Mouse (Mus musculus) midbrain, embryonic 13.5 days (tissue): Measurements from ENCODE around the gene Slc9a5. TPM values are rescaled to one million over a fixed set of nuclear protein-coding genes. Genes with fewer than 3 reads are reported as not detected.

Experiments used
- ATAC-seq: fragments of 200-750 bp; cut with Nextera tagmentation; 2 replicates; pipeline ENCODE4 v1.8.0; 2017; ENCODE audit warnings: mild to moderate bottlenecking, moderate TSS enrichment, moderate library complexity
- H3K27ac ChIP-seq: fragments of 300-500 bp; sonication (generic); 2 replicates; pipeline ENCODE4 v1.5.1; 2015; ENCODE audit warnings: inconsistent platforms, mild to moderate bottlenecking, moderate library complexity
- H3K27me3 ChIP-seq: fragments of 300-500 bp; sonication (generic); 2 replicates; pipeline ENCODE4 v1.6.1; 2015; ENCODE audit warnings: mild to moderate bottlenecking, inconsistent platforms
- H3K36me3 ChIP-seq: fragments of 300-500 bp; sonication (generic); 2 replicates; pipeline ENCODE4 v1.6.1; 2015; ENCODE audit warnings: mild to moderate bottlenecking, inconsistent platforms
- H3K4me1 ChIP-seq: fragments of 300-500 bp; sonication (generic); replicated peaks from 2 replicates; pipeline ENCODE4 v1.6.1; 2015; ENCODE audit warnings: inconsistent platforms
- H3K4me2 ChIP-seq: fragments of 300-500 bp; sonication (generic); replicated peaks from 2 replicates; pipeline ENCODE4 v1.6.1; 2015; ENCODE audit warnings: moderate library complexity, mild to moderate bottlenecking, inconsistent platforms
- H3K4me3 ChIP-seq: fragments of 300-500 bp; sonication (generic); replicated peaks from 2 replicates; pipeline ENCODE4 v1.5.1; 2015; ENCODE audit warnings: mild to moderate bottlenecking, inconsistent platforms
- H3K9ac ChIP-seq: fragments of 300-500 bp; sonication (generic); replicated peaks from 2 replicates; pipeline ENCODE4 v1.6.1; 2015; ENCODE audit warnings: mild to moderate bottlenecking, inconsistent platforms
- H3K9me3 ChIP-seq: fragments of 300-500 bp; sonication (generic); 2 replicates; pipeline ENCODE4 v1.6.1; 2016; ENCODE audit warnings: mild to moderate bottlenecking, inconsistent platforms
- WGBS: fragments of 180-500 bp; shearing (Covaris S2); methylation state at CpG from one replicate; pipeline ENCODE4 v1.1.7; 2015; 5-methylcytosine and 5-hydroxymethylcytosine counted together
- polyA plus RNA-seq: library from polyadenylated mRNA; unstranded; fragments of >200 nt; fragmentation: Nextera tagmentation; extraction: Ambion mirVana; gene quantifications from 2 replicates; pipeline ENCODE4 v1.2.1, GENCODE M21; 2015

The Slc9a5 gene
- polyA plus RNA-seq, 1 experiment from 2014 or later, result 5.6 TPM

DNA sequence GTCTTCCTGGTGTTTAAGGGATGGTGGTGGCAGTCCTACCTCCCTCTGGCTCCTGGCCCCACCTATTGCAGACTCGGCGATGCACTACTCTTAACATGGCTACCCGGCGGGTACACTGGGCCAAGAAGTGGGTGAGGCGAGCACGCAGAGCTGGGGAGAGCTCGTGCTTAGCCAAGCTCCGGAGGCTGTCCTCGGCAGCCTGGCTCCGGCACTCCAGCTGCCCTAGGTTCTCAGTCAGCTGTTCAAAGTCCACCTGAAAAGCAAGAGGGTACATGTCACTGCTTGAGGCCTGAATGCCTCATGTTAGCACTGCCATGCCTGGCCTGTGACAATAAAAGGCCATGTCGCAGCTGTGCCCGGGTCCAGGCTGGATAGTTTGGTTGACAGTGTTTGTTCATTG, 18.3 kb upstream of the Slc9a5 start:
- ATAC-seq, result no peak
- Histone ChIP-seq H3K36me3 (peaks cover 67% of the 10 kb centered on the region), H3K4me2 (no peak overlapping the region), H3K27me3 (no peaks in the 10 kb centered on the region), H3K27ac (no peak overlapping the region), H3K4me3 (no peak overlapping the region), H3K4me1 (peaks cover 13% of the 10 kb centered on the region), H3K9ac (no peak overlapping the region), H3K9me3 (no peaks in the 10 kb centered on the region)
- WGBS, result 95% methylated on average over 12 of the region's 12 CpGs

DNA sequence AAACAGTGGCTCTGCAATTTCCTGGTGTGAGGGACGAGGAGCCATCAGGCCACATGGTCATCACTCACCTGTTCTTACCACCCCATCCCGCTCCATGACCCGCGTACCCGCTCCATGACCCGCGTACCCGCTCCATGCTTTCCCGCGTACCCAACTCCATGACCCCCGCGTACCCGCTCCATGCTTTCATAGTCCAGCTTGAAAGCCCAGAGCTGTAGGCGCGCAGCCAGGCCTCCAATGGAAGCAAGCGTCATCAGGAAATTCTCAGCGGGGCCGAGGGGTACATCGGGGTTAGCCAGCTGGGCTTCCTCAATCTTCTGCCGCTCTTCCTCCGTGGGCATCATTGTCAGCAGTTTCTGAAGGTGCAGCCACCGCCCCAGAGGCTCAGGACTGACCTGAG, 17.2 kb upstream of the Slc9a5 start:
- WGBS, result 96% methylated on average over 22 of the region's 22 CpGs

DNA sequence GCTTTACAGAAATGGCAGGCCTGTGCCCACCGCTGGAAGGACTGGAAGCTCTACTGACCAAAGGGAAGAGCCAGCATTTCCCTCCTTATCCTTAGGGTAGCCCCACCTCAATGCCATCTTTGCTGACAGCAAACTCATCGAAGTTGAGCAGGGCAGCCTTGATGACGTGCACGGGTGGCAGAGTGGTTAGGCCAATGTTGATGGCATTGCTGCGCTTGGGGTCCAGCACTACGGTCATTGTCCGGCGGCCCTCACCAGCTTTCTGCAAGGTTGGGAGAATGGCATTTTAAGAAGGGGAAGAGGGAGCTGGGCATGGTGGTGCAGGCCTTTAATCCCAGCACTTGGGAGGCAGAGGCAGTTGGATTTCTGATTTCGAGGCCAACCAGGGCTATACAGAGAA, 16.7 kb upstream of the Slc9a5 start:
- Histone ChIP-seq H3K36me3 (peaks cover 80% of the 10 kb centered on the region), H3K27me3 (no peaks in the 10 kb centered on the region), H3K9me3 (no peaks in the 10 kb centered on the region), H3K9ac (no peak overlapping the region), H3K27ac (no peak overlapping the region), H3K4me1 (peaks cover 7% of the 10 kb centered on the region), H3K4me3 (no peak overlapping the region), H3K4me2 (no peak overlapping the region)
- 98% methylated on average over 9 of the region's 9 CpGs for WGBS
- no peak for ATAC-seq

More for the DNA sequence above, 17.2 kb upstream of the Slc9a5 start:
- Histone ChIP-seq H3K4me1 (peaks cover 10% of the 10 kb centered on the region), H3K27ac (no peak overlapping the region), H3K9ac (no peak overlapping the region), H3K9me3 (no peaks in the 10 kb centered on the region), H3K27me3 (no peaks in the 10 kb centered on the region), H3K36me3 (peaks cover 75% of the 10 kb centered on the region), H3K4me3 (no peak overlapping the region), H3K4me2 (no peak overlapping the region)
- ATAC-seq, result no peak

DNA sequence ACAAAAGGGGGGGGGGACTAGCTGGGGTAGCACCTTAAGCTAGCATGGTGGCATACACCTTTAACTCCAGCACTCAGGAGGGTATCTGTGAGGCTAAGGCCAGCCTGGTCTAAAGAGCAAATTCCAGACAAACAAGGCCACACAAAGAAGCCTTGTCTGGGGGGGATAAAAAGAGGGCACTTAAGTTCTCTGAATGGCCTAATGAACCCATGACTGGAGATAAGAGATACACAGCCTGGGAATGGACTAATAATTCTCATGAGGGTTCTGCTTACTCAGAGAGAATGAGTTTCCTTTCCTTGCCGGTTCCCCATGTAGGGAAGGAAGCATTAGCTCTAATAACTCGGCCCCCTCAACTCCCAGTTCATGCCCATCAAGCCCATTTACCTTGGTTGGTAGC, 16.1 kb upstream of the Slc9a5 start:
- no peak overlapping the region for H3K9ac ChIP-seq
- H3K27ac ChIP-seq, result no peak overlapping the region
- no peak overlapping the region for H3K4me2 ChIP-seq
- H3K36me3 ChIP-seq, result peaks cover 80% of the 10 kb centered on the region
- WGBS, result 74% methylated on average over 2 of the region's 2 CpGs
- ATAC-seq, result no peak
- no peaks in the 10 kb centered on the region for H3K27me3 ChIP-seq
- H3K4me1 ChIP-seq, result peaks cover 1% of the 10 kb centered on the region
- H3K9me3 ChIP-seq, result no peaks in the 10 kb centered on the region
- H3K4me3 ChIP-seq, result no peak overlapping the region

DNA sequence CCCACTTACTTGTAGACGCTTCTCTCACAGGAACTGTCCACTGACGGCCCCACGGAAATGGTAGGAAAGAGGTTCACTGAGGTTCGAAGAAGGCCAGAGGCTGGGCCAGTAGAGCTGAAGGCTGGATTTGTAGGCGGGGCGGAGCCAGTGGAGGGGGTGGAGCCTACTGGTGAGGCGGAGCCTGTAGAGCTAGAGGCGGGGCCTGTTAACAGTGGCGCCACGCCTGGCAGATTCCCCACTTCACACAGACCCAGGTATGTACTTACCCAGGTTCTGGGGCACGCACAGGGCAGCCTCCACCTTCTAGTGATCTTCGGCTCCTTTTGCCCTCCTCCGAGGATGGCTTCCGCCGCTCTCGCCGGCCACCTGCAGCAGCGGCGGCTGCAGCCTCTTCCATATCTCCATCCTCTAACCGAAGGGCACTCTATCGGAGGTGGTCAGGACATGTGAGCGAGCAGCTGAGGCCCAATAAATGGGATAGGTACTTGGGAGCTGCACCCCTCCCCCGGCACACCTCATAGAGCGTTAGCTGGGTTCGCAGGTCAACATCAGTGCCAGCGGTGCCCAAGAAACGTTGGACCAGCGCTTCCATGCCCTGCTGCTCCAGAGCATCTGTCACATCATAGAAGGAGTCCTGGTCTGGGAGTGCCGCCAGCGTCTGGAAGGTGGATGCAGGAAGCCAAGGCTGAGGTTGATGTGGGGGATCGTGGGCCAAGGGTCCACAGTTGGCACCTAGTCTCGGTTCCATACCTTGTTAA, 12.1 kb upstream of the Slc9a5 start:
- H3K9me3 ChIP-seq, result no peaks in the 10 kb centered on the region
- ATAC-seq, result peak; percentile 57; the same call in 1 of the 2 replicates
- H3K27me3 ChIP-seq, result no peaks in the 10 kb centered on the region
- H3K4me1 ChIP-seq, result peaks cover 4% of the 10 kb centered on the region; the same call in 1 of the 2 replicates
- peaks cover 42% of the 10 kb centered on the region for H3K36me3 ChIP-seq
- 48% methylated on average over 32 of the region's 32 CpGs for WGBS
- no peak overlapping the region for H3K27ac ChIP-seq
- H3K4me3 ChIP-seq, result no peak overlapping the region
- H3K4me2 ChIP-seq, result 0 out of 2 replicates have a peak overlapping the region, but pooled peaks have one; percentile 9
- no peak overlapping the region for H3K9ac ChIP-seq

DNA sequence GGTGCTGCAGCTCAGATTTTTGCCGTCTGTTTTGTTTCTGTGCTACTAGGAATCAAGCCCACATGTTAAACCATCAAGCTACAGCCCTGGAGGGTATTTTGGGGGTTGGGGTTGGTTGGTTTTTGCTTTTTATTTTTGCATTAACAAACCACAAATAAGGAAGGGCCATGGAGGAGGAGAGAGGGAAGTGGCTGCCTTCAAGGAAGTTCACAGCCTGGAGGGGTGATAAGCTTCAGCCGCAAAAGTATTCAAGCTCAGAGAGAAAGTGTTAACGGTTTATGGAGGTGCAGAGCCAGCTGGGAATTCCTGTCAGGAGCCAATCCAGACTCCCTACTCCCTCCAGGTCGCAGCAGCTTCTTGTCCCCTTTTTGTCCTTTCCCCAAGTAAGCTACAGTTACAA, 9.7 kb upstream of the Slc9a5 start:
- Histone ChIP-seq H3K27ac (no peak overlapping the region), H3K4me2 (no peak overlapping the region), H3K9ac (no peak overlapping the region), H3K27me3 (no peaks in the 10 kb centered on the region), H3K4me3 (no peak overlapping the region), H3K36me3 (peaks cover 21% of the 10 kb centered on the region), H3K4me1 (peaks cover 4% of the 10 kb centered on the region; the same call in 1 of the 2 replicates), H3K9me3 (no peaks in the 10 kb centered on the region)
- ATAC-seq, result no peak
- 78% methylated on average over 4 of the region's 4 CpGs for whole genome bisulfite sequencing

DNA sequence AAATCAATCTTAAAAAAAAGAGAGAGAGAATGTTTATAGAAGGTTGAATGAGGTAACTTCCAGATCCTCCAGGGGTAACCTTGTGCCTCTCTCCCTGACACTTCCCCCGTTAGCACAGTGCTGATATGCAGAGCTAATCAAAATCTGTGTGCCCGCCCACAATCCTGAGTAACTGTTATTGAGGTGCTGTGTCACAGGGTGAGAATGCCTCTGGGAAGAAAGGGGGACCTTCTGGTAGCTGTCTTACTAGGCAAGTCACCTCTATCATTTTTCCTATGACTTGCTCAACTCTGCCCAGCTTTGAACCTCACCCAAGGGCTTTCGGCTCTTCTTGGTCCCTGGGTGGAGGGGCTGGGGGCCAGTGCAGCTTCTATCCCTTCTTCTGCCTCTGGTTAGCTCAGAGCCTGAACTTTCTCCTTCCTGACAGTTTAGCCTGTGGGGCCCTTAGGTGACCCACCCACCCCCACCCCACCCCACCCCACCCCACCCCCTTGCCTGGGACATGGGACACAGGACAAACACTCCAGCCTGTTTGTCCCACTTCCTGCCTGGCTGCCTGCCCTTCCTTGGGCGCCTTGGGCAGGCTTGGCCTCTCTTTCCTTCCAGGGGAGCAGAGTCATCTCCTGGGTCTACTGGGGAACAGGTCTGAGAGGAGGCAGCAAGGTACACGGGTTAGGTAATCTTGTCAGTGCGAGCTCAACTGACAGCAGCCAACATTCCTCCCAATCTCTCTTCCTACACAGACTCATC, 8.6 kb upstream of the Slc9a5 start:
- no peak overlapping the region for H3K27ac ChIP-seq
- peaks cover 4% of the 10 kb centered on the region; the same call in 1 of the 2 replicates for H3K4me1 ChIP-seq
- H3K27me3 ChIP-seq, result no peaks in the 10 kb centered on the region
- H3K9me3 ChIP-seq, result no peaks in the 10 kb centered on the region
- H3K4me2 ChIP-seq, result no peak overlapping the region
- no peak overlapping the region for H3K9ac ChIP-seq
- no peak for ATAC-seq
- H3K36me3 ChIP-seq, result peaks cover 13% of the 10 kb centered on the region
- 89% methylated on average over 6 of the region's 6 CpGs for WGBS
- no peak overlapping the region for H3K4me3 ChIP-seq

DNA sequence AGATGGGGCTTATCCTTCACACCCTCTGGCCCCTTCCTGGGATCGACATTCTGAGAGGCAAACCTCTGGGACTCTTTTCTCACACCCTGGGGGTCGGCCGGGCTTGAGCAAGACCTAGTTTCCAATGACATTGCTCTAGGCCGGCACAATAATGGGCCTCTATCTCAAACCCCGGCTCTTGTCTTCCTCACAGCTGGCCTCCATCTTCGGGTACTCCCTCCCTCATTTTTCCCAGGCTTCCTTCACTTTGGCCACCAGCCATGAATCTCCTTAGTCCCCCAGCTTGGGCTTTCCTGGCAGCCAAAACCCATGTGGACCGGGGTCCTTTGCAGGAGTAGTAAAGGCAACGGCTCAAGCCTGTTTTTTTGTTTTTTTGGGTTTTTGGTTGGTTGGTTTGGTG, 7.2 kb upstream of the Slc9a5 start:
- H3K4me1 ChIP-seq, result peaks cover 6% of the 10 kb centered on the region
- H3K27me3 ChIP-seq, result peaks cover 4% of the 10 kb centered on the region
- ATAC-seq, result no peak
- 55% methylated on average over 8 of the region's 8 CpGs for WGBS
- peaks cover 5% of the 10 kb centered on the region for H3K36me3 ChIP-seq
- H3K9ac ChIP-seq, result no peak overlapping the region
- H3K9me3 ChIP-seq, result no peaks in the 10 kb centered on the region
- H3K4me2 ChIP-seq, result no peak overlapping the region
- H3K27ac ChIP-seq, result no peak overlapping the region
- H3K4me3 ChIP-seq, result no peak overlapping the region

DNA sequence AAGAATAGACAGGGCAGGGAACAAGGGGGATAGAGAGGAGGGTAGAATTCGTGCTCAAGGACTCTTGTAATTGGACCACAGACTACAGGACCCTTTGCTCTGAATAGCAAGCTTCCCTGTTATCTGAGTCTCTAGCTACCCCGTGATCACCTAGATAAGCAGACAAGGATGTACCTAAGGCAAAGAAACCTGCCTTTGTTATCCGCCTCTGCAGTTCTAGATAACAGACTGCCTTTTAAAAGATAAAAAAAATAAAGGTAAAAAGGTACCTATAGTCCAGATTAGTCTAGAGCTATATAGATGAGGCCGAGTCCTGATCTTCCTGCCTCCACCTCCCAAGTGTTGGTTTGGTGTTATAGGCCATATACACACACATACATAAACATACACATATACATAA, 5.9 kb upstream of the Slc9a5 start:
- ATAC-seq, result no peak
- no peaks in the 10 kb centered on the region for H3K36me3 ChIP-seq
- no peak overlapping the region for H3K27ac ChIP-seq
- H3K9ac ChIP-seq, result no peak overlapping the region
- no peak overlapping the region for H3K4me3 ChIP-seq
- 81% methylated on average over 4 of the region's 4 CpGs for WGBS
- H3K9me3 ChIP-seq, result no peaks in the 10 kb centered on the region
- peaks cover 20% of the 10 kb centered on the region for H3K4me1 ChIP-seq
- H3K4me2 ChIP-seq, result no peak overlapping the region
- peaks cover 16% of the 10 kb centered on the region for H3K27me3 ChIP-seq

DNA sequence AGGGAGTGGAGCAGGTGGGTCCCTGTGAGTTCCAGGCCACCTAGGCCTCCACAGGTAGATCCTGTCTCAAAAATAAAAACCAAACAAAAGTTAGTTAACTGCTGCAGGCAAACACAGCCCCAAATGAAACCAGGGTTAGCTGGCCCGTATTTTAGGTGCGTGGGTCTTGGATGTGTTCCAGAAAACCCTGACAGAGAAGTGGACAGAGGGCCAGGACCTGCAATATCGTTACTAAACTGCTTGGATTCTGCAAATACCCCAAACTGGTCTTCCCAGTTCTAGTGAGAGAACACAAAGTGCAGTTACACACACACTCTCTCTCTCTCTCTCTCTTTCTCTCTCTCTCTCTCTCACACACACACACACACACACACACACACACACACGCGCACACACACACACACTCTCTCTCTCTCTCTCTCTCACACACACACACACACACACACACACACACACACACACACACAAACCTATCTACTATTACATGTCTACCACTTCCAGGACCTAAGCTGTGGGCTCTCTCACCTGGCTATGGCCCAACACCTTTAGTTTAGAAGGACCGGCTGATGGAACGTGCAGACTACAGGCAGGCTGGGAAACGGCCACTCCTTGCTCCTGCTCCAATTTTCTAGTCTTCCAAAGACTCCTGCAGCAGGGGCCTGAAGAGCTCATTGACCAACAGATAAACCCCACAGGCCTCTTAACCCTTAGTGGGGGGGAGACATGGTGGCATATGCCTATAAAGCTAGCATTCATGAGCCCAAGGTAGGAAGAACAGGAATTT, 4.7 kb upstream of the Slc9a5 start:
- no peak overlapping the region for H3K4me3 ChIP-seq
- no peak overlapping the region for H3K9ac ChIP-seq
- WGBS, result 77% methylated on average over 8 of the region's 8 CpGs

DNA sequence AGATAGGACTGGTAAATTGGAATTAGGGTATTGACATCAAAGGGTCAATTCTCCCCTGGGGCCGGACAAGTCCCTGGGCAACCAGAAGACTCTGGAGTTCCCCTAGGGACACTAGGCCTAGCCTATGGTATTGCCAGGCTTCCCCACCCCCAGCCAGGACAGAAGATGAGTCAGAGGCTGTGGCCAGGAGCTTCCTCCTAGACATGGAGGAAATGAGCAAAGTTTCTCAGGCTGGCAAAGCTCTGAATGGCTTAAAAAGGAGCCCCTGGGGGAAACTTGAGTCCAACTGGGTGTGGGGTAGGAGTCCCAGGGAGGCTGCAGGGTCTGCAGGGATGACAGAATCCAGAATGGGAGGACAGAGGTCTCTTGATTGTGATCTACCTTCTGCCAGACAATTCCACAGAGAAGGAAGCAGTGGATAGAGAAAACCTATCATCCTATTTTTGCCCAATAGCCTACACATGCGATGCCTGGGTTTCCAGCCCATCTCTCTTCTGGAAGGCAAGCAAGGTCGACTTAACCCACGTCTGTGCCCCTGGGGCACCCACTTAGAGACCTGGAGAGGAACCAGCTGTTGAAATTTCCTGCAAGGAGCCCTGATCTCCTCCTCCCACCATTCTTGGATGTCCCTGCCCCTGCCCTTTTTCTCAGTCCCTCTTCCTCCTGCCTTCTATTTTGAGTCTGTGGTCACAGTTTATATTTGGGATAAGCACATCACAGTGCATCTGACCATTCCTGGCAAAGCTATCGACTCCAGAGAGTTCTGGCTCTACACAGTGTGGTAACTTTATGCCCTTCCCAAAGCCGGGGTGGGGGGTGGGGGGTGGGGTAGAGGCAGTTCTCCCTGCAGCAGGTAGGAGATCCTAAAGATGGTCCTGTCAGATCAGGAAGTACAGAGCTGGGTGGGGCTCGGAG, 3.3 kb upstream of the Slc9a5 start:
- Histone ChIP-seq H3K4me3 (no peak overlapping the region), H3K9ac (no peak overlapping the region), H3K27me3 (peaks cover 16% of the 10 kb centered on the region), H3K27ac (no peak overlapping the region), H3K36me3 (no peaks in the 10 kb centered on the region), H3K9me3 (no peaks in the 10 kb centered on the region), H3K4me2 (no peak overlapping the region), H3K4me1 (peaks cover 34% of the 10 kb centered on the region)
- WGBS, result 77% methylated on average over 7 of the region's 7 CpGs
- ATAC-seq, result no peak

More for the DNA sequence above, 4.7 kb upstream of the Slc9a5 start:
- no peaks in the 10 kb centered on the region for H3K9me3 ChIP-seq
- H3K27ac ChIP-seq, result no peak overlapping the region
- H3K27me3 ChIP-seq, result peaks cover 16% of the 10 kb centered on the region
- no peaks in the 10 kb centered on the region for H3K36me3 ChIP-seq
- H3K4me1 ChIP-seq, result peaks cover 26% of the 10 kb centered on the region
- H3K4me2 ChIP-seq, result no peak overlapping the region
- ATAC-seq, result no peak
